Mouse (Mus musculus): ENCODE measurements at regions not wholly inside any gene's neighbourhood (a gene's known extent, or its start where the extent isn't known, plus 50 kb on each side); places are given as distances from the start of the nearest gene placed in this dataset.

DNA sequence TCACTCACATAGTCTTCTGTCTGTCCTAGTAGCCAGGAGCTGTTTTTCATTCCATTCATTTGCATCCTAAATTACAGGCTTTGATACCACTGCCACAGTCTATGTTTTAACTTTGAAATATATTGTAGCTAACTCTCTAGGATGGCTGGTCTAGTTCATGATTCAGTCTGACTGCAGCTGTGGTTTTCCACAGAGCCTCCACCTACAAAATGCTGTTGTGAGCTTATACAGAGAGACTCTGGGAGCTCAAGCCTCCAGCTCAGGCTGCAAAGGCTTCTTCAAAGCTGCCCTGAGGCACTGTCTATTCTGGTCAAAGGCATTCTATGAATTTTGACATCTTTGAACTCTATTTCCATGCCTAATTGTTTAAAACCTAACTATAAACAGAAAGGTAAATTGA is 2326.5 kb upstream of the Gm7489 start:
- in situ Hi-C loops (cut with MboI, MseI), result no loop called here

GRCm38 (mm10) chr15:51565543-51565942 is 2319.2 kb upstream of the Gm7489 start:
- in situ Hi-C loops (cut with MboI, MseI), result no loop called here

GRCm38 (mm10) chr15:51570631-51571030 is 2314.1 kb upstream of the Gm7489 start:
- in situ Hi-C loops (cut with MboI, MseI), result no loop called here

DNA sequence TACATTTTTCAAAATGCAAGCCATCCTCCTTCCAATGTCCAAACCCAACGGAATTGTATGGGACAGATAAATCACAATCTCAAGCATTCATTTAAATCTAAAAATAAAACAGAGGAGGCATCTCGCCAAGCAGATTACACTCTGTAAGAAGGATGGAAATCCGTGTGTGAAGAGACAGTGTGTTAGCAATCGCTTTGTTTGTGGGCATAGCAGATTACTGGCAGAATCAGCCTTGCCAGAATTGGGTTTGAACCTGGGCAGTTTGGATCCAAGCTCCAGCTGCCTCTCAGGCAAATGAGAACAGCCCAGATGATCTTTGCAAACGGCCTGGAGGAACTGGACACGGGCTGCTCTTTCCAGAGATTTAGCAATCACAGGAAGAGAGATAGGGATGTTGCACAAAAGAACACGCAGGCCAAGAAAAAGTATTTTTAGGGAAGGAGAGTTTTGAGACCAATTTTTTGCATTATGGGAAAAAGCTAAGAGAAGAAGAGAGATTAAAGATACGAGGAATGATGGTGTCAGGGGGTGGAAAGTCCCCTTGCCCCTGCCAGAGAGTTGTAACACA is 2310.1 kb upstream of the Gm7489 start:
- in situ Hi-C loops (cut with MboI, MseI), result no loop called here

DNA sequence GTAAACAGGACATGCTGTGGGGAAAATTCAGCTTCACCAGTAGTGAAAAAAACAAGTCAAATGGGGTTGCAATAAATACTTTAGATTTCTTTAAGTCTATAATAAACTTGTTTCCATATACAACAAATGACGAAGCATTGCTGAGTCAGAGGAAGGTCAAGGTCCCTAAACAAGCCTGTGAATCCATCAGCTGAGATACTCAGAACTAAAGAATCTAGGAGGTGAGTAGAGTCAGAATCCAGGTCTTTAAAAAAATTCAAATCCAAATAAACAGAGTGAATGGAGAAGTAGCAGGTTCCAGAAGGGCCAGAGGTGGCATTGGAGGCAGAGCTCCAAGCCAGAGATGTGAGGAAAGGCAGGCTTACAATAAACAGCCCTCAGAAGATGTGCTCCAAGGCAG is 2301.1 kb upstream of the Gm7489 start:
- in situ Hi-C loops (cut with MboI, MseI), result no loop called here

DNA sequence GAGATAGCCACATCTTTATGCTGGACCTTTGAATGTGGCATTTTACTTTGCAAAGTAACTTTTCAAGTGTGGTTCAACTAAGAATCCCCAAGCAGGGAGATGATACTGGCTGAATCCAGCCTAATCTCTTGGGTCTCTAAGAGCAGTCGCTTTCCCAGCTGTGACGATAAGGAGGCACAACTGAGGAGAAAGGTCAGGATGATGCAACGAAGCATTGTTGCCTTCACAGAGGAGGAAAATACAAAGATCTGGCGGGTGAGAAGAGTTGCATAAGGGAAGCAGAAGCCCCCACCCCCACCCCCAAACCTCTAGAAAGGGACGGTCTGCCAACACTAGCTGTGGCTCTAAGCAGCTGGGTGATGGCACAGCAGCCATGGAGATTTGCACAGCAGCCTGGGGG is 2298.6 kb upstream of the Gm7489 start:
- in situ Hi-C loops (cut with MboI, MseI), result no loop called here

GRCm38 (mm10) chr15:51591406-51592068 is 2293.2 kb upstream of the Gm7489 start:
- in situ Hi-C loops (cut with MboI, MseI), result no loop called here

DNA sequence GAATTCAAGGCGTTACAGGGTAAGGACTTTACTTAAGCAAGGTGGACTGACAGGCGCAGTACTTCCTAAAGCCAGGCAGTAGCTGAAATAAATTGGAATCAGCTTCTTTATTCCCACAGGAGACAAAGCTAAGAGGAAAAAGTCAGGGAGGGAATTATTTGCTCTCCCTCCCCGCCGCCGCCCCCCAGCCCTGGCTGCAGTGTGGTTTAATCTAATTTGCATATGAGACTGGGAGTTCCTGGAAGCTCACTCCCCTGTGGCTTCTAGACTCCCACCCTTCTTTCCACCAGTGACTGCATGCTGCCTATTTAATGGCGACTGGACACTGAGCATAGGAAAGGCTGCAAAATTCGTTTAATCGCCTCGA is 2292.7 kb upstream of the Gm7489 start:
- in situ Hi-C loops (cut with MboI, MseI), result no loop called here

DNA sequence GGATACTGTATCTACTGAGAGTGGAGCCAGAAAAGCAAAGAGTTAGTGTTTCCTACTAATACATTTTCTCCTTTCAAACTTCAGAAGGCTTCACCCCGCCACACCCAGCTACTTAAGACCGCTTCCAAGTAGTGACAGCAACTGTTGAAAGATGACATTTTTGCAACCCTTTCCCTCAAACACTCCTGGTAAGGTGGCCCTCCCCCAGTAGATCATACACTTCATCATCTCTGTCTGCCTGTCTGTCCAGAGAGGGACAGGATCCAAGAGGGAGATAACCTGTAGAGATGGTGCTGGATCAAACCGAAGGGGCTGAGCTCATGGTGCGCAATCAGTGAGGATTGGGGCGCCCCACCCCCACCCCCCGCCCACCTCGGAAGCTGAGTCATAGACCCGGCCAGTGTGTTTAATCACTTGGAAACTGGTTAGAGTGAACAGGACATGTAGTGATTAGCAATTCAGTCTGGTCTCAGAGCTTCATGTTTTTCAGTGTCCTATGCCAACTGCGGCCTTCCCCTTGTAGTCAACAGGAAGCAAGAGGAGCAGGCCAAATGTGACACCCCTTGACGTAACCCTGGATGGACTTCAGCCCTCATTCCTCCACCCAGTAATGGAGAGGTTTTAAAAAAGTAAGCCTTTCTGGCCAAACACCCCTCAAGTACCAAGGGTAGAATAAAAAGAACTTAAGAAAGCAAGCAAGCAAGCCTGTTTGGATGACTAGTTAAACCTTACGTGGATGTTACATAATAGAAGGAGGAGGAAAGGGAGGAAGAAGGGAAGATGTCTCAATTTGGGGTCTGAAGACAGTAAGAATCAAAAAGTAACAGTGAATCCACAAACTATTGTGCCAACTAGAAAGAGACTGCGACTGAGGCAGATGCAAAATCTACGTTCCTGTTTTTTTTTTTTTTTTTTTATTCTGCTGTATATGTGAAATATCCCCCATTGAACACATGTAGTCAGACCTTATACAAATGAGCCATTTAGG is 2291.9 kb upstream of the Gm7489 start:
- in situ Hi-C loops (cut with MboI, MseI), result no loop called here

- in situ Hi-C loops (cut with MboI, MseI), result no loop called here
These were observed 2290.6 kb upstream of the Gm7489 start for GRCm38 (mm10) chr15:51594060-51594459.

- in situ Hi-C loops (cut with MboI, MseI), result no loop called here
These were observed 2289.1 kb upstream of the Gm7489 start for GRCm38 (mm10) chr15:51595655-51596054.

DNA sequence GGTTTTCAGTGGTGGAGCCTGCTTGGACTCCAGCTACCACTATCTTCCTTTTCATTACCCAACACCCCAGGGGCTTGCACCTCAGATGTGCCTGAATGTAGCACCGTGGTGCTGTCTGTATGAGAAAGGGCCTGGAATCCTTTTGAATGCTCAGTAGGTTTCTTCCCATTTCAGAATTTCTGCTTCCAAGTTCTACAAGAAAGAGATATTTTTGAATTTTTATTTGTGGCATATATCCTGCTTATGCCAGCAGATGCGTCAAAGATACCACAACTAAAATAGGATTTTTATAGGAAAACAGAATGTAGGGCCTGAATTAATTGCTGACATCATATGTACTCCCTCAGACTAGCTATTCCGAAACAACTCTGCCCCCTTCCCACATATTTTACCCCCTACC is 2286.9 kb upstream of the Gm7489 start:
- in situ Hi-C loops (cut with MboI, MseI), result no loop called here

GRCm38 (mm10) chr15:51601128-51601855 is 2283.4 kb upstream of the Gm7489 start:
- in situ Hi-C loops (cut with MboI, MseI), result no loop called here

DNA sequence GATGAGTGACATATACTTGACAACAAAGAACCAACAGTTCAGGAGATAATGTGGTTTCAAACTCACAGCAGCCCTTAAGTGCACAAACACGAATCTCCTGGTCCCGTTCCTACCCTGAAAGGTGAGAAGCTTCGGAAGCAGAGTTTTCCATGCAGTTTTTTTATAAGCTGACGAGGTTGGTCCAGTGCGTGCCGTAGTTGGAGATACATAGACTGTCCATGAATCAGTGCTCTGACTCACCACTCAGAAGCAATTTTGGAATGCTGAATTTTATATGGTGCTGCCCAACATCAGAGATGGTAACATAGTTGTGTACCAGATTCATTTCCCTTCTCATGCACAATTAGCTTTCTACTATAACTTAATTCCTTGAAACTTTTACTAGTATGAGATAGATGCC is 2263.3 kb upstream of the Gm7489 start:
- in situ Hi-C loops (cut with MboI, MseI), result no loop called here

DNA sequence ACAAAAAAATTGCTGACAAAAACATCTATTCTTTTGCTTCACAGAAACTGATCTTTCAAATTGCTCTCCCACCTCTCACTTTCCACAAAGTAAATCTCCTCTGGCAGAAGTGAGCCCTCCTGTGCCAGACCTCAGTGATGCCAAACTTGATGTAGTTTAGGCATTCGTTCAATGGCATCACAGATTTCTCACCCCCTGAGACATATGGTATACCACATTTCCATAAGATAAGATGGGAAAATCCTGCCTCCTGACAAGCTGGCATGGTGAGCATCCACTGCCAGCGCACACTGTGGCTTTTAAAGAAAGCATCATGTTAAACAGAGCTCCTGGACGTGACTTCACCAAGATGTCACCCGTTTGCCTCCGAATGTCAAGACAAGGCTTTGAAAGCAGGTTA is 2257.2 kb upstream of the Gm7489 start:
- in situ Hi-C loops (cut with MboI, MseI), result no loop called here

DNA sequence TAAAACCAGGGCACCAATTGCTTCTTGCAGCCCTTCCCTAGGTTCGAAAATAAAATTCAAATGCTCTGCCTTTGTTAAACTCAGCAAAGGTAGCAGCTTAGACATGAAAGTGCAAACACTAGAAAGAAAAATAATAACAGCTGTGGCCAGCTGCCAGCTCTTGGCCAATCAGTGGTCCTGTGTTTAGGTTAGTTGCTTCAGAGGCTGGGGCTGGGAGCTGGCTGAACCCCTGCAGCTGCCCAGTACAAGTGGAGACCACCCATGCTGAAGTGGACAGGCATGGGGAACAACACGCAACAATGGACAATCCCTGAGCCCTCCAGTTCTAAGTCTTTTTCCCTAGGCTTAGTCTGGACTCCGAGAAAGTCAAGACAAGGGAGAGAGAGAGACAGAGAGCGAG is 2256.2 kb upstream of the Gm7489 start:
- in situ Hi-C loops (cut with MboI, MseI), result no loop called here

DNA sequence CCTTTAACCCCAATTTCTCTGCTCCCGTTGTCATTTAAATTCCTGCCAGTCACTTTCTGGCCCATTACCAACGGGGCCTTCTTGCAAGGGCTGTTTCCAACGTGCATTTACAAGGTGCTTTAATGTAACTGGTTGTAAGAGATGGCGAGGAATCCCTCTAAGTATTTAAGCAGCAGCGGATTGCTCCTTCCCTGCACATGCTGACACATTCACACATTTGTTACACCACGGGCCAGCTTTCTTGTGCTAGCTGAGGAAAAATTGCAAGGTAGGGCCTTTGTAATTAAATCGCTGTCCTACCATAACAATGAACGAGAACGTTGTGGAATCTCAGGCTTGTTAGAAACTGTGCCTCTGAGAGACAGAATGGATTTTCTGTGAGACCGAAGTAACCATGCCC is 2252.8 kb upstream of the Gm7489 start:
- in situ Hi-C loops (cut with MboI, MseI), result no loop called here

DNA sequence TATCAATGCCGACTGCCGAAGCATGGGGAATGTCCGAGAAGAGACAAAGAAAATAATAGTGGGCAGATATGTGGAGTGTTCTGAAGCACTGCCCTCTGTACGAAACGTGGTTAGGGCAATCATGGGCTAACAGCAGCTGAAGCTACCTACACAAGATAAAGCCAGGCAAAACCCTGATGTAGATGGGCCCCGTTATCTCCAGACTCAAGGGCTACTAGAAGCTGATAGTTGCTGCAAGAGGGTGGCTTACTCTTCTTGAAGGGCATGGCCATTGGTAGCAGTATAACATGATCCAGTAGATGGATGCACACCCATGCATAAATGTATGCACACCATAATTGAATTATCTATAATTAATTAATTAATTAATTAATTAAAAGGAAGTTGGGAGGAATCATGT is 2251.6 kb upstream of the Gm7489 start:
- in situ Hi-C loops (cut with MboI, MseI), result no loop called here

- in situ Hi-C loops (cut with MboI, MseI), result no loop called here
These were observed 2250.0 kb upstream of the Gm7489 start for GRCm38 (mm10) chr15:51634726-51635125.

DNA sequence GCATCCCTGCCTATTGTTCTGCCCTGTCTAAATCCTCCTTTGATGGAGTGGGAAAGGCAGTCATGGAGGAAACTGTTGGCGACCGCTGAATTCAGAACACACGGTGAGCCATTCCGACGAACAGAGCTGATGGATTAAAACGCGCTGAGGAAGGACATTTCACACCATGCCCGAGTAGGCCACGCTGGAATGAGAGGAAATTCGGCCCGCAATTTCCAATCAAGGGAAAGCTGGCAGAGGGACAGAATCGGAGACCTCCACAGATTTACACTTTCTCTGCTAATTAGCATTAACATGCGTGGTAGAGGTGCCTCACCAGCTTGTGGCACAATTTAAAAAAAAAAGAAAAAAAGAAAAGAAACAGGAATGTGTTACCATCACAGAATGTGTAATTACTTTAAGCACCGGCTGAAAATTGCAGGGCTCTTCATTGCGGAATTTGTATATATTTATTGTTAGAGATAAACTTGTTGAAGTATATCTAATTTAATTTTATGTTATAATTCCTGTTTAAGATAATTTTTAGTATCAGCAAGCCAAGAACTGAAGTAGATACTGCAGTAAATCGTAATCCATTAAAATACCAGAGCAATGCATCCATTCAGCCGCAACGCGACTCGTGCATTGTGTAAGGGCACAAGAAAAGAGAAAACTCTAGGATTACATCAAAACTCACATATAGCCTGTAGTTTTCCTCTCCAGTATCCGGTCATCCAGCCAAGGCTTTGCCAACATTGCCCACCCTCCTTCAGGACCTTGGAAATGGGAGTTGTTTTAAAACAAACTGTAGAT is 2249.4 kb upstream of the Gm7489 start:
- in situ Hi-C loops (cut with MboI, MseI), result no loop called here

- in situ Hi-C loops (cut with MboI, MseI), result no loop called here
These were observed 2247.1 kb upstream of the Gm7489 start for GRCm38 (mm10) chr15:51637570-51637969.

Measured in T-helper 1 cell (primary cell).